Mouse (Mus musculus): ENCODE measurements around the gene Prkn. TPM values are rescaled to one million over a fixed set of nuclear protein-coding genes. Genes with fewer than 3 reads are reported as not detected.

Gene Prkn
- total RNA-seq, 2 experiments from 2014 or later = 12.8 to 12.9 TPM

DNA sequence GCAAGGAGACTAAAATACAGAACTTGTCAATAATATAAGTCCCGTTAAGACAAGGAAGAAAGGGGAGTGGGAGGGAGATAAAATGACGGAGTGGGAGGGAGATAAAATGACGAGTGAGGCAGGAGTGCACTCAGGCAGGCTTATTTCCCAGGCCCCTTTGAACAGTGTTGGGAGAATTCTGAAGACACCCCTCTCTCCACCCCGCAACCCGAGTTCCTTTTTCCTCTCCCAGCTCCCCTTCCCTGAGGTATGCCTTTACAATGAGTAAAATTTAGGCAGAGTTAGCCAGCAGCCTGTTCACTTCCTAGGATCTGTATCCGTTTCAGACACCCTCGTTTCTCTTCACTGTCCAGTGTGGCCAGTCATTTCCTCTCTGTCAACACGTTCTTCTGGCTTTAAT lies 1073.4 kb downstream of the Prkn start:
- no peak for DNase-seq
- intact Hi-C loops (cut with DNase I; ENCODE audit: low total_unique reads) = no loop called here

DNA sequence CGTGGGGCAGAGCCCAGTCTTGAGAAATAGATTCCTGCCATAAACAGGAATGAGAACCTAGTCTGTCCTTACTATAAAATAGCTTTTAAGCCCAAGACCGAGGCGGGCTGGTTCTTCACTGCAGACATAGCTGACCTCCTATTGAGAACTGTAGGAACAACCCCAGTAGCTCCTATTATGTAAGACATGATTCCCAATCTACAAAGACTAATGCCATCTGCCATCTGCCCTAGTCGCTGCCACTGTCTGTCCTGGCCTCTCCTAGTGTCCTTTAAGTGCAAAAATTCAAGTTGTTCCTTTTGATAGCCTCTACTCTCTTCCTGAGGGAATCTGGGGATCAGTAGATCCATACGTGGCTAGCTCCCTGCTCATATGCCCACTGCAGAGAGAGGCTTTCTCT lies 1074.3 kb downstream of the Prkn start:
- no peak for DNase-seq
- intact Hi-C loops (cut with DNase I; ENCODE audit: low total_unique reads) = no loop called here

DNA sequence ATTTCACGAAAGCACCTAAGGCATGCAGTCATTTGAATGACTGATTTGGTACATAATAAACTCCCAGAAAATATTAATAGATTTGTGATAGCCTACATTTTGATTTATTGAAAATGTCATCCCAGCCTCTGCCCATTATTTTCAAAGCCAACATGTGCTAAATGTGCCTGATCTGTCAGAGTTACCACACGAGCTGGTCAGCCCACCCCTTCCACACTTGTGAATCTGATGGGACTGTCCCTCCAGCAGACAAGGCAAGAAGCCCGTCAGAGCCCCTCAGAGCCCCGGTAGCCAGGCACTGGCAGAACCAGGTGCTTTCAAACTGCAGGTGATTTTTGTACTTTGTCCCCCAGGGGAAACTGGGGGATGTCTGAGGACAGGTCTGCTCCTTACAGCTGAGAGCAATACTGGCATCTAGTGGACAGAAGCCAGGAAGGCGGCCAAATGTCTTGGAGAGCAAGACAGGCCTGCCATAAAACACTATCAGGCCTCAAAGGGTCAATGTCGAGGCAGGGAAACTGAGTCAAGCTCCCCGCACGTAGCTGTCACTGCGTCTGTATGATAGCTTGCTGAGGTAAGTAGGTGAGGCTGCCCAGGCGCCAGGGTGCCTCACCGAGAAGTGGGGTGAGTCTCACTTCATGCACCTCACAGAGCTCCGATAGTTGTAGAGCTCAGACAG lies 1078.1 kb downstream of the Prkn start:
- intact Hi-C loops (cut with DNase I; ENCODE audit: low total_unique reads) = no loop called here

DNA sequence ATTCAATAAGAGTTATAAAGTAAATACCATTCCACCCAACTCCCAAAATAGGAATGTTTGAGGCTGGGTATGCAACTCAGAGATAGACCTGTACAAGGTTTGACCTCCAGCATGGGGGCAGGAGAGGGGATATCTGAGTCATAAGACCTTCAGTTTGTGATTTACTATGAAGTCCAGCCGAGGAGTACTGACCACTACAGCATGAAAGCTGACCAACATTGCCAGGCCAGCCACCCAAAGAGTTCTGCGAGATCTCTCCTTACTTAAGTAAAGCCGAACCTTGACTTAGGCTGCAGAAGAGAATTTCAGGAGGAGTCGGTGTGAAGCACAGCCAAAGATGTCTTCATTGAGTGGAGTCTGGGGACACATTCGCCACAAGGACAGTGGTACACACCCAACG lies 1079.4 kb downstream of the Prkn start:
- no peak for DNase-seq
- intact Hi-C loops (cut with DNase I; ENCODE audit: low total_unique reads) = no loop called here

More for the DNA sequence above, 1078.1 kb downstream of the Prkn start:
- no peak for DNase-seq

DNA sequence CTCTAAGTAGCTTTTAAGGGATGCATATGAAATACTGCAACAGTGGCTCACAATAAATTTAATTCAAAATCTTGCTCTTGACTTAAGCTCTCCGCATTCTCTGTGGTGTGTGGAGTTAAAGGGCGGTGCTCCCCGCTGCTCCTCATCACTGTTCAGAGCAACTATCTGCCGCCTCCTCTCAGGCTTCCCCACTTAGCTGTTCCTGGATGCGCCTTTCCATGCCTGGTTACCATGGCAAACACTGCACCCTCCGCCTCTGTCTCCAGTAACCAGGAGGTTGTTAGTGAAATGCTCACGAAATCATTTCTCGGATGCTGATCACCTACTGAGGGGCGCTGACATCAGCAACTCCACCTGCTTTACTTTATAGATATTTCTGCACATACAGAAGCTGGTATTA lies 1080.8 kb downstream of the Prkn start:
- DNase-seq = no peak
- intact Hi-C loops (cut with DNase I; ENCODE audit: low total_unique reads) = no loop called here

DNA sequence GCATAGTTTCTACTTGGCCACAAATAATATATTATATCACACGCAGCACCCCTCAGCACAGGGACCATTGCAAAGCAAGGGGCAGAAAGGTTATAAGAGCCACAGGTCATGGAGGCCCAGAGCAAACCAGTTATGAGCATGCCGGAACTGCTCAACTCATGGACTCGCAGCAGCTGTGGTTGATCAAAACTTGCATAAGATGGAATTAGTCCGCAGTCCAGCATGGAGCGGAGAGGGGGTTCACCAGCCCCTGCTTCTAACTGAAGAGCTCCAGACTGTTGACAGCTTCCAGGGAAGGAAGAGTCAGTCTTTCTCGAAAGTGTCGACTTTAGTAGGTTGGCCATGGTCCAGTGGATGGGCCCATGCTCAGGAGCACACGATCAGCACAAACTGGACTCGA lies 1083.8 kb downstream of the Prkn start:
- DNase-seq = no peak
- intact Hi-C loops (cut with DNase I; ENCODE audit: low total_unique reads) = no loop called here

DNA sequence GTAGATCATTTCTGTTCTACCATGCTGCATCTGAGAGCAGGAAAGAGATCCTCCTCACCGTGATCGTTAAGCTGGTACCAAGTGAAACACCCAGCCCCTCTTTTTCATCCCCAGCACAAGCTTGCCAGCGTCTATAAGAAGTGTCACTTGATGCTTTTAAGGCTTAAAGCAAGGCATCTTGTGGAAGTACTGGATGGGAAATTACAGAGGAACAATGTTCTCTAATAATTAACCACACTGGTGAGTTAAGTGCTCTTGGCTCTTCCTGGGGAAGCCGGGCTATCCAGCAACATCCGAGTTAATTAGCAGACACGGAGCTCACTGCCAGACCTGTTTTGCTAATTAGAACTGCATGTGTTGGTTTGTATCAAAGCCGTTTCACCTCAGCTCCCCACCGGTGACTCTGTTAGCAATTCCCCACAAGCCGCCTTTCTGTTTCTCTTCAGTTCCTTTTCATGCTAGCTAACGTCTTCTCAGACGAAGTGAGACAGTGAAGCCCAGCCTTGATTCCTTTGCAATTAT lies 1086.7 kb downstream of the Prkn start:
- DNase-seq = no peak

DNA sequence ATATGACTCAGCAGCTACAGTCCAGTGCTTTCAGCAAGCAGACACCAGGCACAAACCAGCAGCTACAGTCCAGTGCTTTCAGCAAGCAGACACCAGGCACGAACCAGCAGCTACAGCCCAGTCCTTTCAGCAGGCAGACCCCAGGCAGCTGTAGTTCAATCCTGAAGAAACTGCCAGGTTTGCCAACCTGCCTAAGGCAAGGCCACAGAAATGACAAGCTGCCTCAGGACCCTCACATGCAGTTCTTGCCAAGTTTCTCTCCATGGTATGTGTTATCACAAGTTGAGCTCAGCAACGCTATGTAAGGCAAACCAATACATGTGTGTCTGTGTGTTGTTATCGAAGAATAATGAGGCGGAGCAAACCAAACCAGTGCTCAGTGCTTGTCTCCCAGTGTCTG lies 1091.5 kb downstream of the Prkn start:
- no peak for DNase-seq
- intact Hi-C loops (cut with DNase I; ENCODE audit: low total_unique reads) = no loop called here

More for the DNA sequence above, 1086.7 kb downstream of the Prkn start:
- intact Hi-C loops (cut with DNase I; ENCODE audit: low total_unique reads) = no loop called here

DNA sequence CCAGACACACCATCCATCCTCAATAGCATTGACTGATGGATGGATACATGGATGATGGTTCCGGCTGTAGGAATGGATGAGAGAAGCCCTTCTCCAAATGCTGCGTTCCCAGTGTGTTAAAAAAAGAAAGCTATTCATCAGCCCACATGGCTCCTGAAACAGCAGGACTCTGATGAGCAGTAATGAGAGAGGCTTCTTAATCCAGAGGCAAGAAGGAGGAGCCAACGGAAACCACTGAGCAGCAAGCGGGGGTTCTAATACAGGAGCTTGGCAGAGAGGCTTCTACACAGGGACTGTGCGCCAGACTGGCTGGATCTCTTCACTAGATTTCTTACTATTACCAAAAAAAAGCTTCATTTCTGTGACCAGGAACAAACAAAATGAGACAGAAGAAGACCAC lies 1093.6 kb downstream of the Prkn start:
- DNase-seq = no peak
- intact Hi-C loops (cut with DNase I; ENCODE audit: low total_unique reads) = no loop called here

DNA sequence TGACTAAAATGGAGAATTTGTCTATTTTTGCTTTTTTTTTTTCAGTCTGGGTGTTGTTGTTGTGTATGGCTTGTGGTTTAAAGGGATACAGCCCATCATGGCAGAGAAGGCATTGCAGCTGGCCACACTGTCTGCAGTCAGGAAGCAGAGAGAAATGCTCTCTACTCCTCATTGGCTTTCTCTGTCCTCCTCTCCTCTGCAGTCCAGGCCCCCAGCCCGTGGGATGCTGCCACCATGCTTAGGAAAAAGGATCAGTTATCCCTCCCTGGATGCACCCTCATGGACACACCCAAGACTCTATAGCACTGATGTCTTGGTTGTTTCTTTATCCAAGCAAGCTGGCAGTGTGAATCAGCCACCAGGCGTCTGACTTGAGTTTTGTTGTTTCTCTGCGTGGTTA lies 1107.3 kb downstream of the Prkn start:
- no peak for DNase-seq
- intact Hi-C loops (cut with DNase I; ENCODE audit: low total_unique reads) = no loop called here

DNA sequence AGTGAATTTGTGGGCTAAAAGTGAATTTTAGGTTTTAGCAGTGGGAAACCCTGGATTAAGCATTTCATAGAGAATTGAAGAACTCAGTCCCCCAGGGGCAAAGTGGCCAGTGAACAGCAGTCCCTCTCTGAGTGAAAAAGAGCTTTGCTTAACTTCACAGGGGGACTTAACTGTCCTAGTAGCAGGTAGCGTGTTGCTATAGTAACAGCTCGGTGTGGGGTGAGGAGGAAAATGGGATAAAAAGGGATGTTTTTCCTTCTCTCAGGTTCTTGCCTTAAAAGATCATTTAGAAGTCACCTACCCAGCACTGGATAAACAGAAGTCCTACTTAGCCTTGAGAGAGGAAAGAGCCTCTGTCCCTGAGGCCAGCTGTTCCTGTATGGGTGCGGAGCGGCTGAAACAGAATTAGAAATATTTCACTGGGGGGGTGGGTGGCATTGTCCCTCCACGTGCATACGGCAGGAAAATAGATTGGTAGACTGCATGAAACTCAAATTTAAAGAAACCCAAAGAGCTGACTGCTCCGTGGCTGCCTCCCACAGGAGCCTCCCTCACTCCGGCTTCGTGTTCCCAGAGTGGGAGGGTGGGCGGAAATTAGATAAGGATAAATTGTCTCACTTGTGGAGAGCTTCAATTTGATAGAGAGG lies 1109.5 kb downstream of the Prkn start:
- intact Hi-C loops (cut with DNase I; ENCODE audit: low total_unique reads) = no loop called here

DNA sequence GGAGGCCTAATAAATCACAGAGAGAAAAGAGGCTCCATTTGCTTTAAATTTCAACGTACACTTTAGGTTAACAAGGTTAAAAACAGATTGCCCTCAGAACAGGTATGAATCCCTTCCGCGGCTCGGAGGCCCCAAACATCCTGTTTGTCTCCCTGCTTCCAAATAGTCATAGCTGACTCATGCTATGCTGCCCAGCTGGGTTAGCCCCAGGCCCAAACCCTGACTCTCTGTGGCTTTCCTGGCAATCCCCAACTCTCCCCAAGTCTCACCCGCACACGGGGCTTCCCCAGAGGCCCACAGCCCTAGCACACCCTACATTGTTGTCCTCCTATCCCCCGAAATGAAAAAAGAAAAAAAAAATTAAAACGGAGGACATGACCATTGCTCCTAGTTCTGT lies 1110.0 kb downstream of the Prkn start:
- DNase-seq = no peak
- intact Hi-C loops (cut with DNase I; ENCODE audit: low total_unique reads) = no loop called here

More for the DNA sequence above, 1109.5 kb downstream of the Prkn start:
- DNase-seq = no peak

DNA sequence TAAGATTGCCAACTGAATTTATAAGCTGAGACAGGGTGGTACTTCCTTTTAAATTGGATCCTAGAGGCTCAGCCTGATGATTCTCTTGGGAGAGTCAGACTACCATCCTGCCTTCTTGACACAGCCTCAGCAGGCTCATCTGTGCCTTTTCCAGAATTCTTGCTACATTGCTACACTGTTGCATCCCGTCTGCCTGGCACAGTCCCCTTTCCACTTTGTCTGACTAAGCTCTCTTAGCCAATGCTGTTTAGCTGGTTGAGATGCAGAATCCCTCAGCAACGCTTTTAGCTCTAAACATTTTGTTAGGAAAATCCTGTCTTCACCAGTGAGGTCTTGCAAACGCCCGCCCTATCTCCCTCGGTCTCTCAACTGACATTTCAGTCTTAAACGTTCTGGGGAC lies 1115.1 kb downstream of the Prkn start:
- no peak for DNase-seq
- intact Hi-C loops (cut with DNase I; ENCODE audit: low total_unique reads) = no loop called here

DNA sequence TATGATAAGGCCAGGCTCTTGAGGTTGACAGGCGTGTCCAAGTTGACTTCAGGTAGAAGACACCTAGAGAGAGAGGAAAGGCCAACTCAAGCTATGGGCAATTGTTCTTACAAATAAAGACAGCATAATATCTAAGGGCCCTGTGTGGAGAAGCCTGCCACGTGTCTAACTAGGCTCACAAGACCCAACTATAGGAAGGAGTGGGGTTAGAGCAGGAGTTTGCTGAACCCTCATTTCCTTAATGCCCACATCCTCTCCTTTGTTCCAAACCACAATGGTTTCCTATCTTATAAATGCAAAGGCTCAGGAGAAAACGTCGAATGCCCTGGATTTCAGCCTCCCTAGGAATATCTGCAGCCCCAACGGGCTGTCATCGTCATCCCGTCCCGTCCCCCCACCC lies 1120.3 kb downstream of the Prkn start:
- DNase-seq = no peak
- intact Hi-C loops (cut with DNase I; ENCODE audit: low total_unique reads) = no loop called here

DNA sequence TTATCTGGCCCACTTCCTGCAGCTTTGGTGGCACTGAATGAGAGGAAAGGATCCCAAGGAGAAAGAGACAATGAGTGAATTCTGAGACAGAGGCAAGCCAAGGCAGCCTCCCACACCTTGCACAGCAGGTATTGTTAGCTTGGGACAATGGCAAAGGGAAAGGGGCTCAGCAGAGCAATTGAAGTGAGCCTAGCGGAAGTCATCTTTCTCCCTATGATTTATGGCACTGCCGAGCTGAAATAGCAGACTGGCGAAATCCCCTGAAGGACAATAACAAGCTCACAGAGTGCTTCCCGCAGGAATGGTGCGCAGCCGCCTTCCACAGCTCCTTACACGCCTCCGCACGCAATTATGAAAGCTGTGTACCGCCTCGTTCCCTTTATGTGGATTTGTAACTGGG lies 1122.6 kb downstream of the Prkn start:
- no peak for DNase-seq
- intact Hi-C loops (cut with DNase I; ENCODE audit: low total_unique reads) = no loop called here

DNA sequence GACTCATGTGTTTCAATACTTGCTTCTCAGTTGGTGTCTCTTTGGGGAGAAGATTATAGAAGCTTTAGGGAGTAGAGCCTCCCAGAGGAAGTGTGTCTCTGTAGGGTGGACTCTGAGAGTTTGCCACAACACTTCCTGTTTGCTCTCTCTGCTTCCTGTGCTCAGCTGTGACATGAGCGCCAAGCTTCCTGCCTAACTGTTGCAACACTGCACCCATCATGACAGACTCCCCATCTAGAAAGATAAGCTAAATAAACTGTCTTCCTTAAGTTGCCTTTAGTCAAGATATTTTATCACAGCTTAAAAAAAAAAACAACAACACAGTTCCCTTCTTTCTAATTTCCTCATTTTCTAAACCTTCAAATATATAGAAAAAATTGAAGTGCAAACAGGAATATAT lies 1130.0 kb downstream of the Prkn start:
- DNase-seq = no peak
- intact Hi-C loops (cut with DNase I; ENCODE audit: low total_unique reads) = no loop called here

DNA sequence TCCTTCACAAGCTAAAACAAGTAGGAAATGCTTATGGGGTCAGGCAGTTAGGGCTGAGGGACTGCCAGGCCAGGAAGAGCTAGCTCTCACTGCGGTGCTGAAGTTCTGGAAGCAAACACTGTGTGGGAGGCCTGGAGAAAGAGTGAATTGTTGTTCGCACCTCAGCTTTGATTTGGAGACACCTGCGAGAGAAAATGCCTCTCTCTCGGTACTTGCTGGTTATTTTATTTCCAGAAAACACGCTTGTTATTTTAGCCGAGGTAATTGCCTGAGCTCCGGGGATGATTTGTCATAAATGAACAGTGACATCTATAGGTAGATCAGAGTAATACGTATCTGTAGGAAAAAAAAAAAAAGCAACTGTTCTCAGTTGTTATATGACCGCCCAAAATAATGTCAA lies 1132.4 kb downstream of the Prkn start:
- no peak for DNase-seq
- intact Hi-C loops (cut with DNase I; ENCODE audit: low total_unique reads) = no loop called here

DNA sequence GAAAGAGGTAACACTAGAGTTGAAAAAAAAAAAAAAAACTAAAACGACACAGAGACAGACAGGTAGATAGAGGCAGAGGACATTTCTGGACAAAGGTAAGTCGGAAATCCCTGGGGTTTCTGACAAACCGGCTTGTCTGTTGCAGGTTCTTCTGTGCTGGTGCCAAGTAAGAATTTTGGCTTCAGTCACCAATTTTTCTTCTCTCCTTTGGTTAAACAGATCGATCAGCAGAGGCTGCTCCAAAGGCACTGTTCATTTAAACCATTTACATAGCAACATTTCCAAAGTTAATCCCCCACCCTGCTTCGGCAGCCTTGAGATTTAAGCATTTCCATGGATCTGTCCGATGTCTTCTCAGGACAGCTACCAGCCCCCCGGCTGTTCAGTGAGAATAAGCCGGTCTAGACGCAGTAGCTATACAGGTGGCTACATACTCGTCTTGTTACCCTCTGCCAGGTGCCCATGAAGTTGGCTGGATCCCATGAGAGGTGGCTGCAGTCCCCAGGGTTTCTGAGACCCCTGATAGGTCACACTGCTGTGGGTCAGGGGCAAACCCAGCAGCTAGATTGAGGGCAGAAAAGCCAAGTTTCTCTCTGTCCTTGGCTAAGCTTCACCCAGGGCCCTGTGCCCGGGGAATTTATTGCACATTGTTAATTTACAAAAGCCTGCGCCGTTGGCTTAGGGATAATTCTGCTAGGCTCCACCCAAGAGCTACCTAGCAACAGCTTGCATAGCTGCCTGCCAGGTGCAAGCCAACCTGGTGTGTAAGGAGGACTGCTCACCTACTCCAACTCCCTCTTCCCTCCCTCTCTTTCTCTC lies 1133.0 kb downstream of the Prkn start:
- intact Hi-C loops (cut with DNase I; ENCODE audit: low total_unique reads) = no loop called here
- DNase-seq = no peak

DNA sequence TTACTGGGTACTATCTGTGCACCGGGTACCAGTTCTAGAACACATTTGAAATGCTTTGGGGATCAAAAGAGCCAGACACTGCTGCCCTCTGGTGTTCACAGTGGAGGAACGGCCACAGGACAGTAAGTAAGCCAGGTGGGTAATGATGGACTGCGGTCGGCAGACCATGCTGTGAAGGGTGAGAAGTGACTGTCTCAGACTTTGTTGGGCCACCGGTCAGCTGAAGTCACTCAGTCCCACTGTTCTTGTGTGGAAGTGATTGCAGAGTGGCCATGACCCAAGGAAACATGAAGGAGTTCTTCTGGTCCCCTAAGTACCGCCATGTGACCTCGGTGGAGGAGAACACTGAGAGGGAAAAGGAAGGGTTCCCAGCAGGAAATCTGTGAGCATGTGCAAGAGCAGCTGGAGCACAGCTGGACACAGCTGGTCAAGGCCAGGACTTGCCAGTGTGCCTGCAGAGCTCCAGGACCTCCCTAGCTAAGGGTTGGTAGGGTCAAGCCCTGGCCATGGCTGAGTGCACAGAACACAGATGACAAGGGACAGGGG lies 1135.0 kb downstream of the Prkn start:
- peak; percentile 14 for DNase-seq
- intact Hi-C loops (cut with DNase I; ENCODE audit: low total_unique reads) = no loop called here

DNA sequence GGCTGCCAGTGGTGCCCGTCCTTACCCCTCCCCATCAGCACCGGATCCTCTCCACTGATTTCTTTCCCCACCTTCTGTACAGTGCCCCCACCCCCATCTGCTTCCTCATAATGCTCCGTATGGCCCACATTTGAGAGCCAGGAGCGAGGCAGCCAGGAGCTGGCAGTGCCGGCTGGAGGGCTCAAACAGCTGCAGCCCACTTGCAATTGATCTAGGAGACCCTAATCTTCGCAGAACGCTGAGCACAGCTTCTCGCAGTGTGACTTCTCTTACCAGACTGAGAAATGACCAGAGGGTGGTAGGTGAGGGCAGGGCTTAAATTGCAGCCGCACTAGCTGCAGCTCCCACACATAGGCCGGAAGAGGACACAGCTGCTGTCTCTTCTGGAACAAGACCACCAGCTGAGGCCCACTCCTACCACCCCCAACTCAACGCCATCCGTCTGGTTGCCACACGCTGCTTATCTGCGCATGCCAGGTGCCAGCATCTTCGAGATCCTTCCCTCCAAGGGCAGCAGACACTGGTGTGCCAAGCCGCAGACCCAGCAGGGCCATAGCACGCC lies 1138.2 kb downstream of the Prkn start:
- intact Hi-C loops (cut with DNase I; ENCODE audit: low total_unique reads) = no loop called here
- DNase-seq = no peak

Data from gastrocnemius, postnatal 14 days (tissue).